Mouse (Mus musculus) neural tube, embryonic 14.5 days (tissue): ENCODE results near the gene Gbgt1. TPM values are rescaled to one million over a fixed set of nuclear protein-coding genes. Genes with fewer than 3 reads are reported as not detected.
"Not testable (repeated sequence)": the region's sequence is repeated elsewhere in the genome, so short reads cannot be mapped to it uniquely, and the experiment has no call there.

Experiments
- ATAC-seq: fragments of 200-750 bp; cut with Nextera tagmentation; 2 replicates; pipeline ENCODE4 v1.8.0; 2017; ENCODE audit warnings: low read depth, mild to moderate bottlenecking, moderate TSS enrichment, moderate library complexity
- H3K27ac ChIP-seq: fragments of 300-500 bp; sonication (generic); 2 replicates; pipeline ENCODE4 v1.5.1; 2014; ENCODE audit warnings: low read depth, mild to moderate bottlenecking, control low read depth, low read length, moderate library complexity, mixed read lengths
- H3K27me3 ChIP-seq: fragments of 300-500 bp; sonication (generic); 2 replicates; pipeline ENCODE4 v1.6.1; 2014; ENCODE audit warnings: low read length; ENCODE audit not compliant: control insufficient read depth, insufficient read depth
- H3K36me3 ChIP-seq: fragments of 300-500 bp; sonication (generic); 2 replicates; pipeline ENCODE4 v1.6.1; 2014; ENCODE audit warnings: low read length, mixed read lengths; ENCODE audit not compliant: control insufficient read depth, insufficient read depth
- H3K4me1 ChIP-seq: fragments of 300-500 bp; sonication (generic); 2 replicates; pipeline ENCODE4 v1.6.1; 2014; ENCODE audit warnings: low read length; ENCODE audit not compliant: control insufficient read depth, insufficient read depth
- H3K4me2 ChIP-seq: fragments of 300-500 bp; sonication (generic); 2 replicates; pipeline ENCODE4 v1.6.1; 2014; ENCODE audit warnings: mild to moderate bottlenecking, low read depth, low read length, control low read depth
- H3K4me3 ChIP-seq: fragments of 300-500 bp; sonication (generic); 2 replicates; pipeline ENCODE4 v1.5.1; 2014; ENCODE audit warnings: low read depth, low read length, control low read depth, mixed read lengths
- H3K9ac ChIP-seq: fragments of 300-500 bp; sonication (generic); replicated peaks from 2 replicates; pipeline ENCODE4 v1.6.1; 2014; ENCODE audit warnings: low read depth, mild to moderate bottlenecking, control low read depth, low read length, mixed read lengths
- H3K9me3 ChIP-seq: fragments of 300-500 bp; sonication (generic); 2 replicates; pipeline ENCODE4 v1.6.1; 2016; ENCODE audit warnings: low read length; ENCODE audit not compliant: control insufficient read depth
- WGBS: fragments of 180-500 bp; shearing (Covaris S2); extraction: QIAGEN DNeasy Blood & Tissue Kit; methylation state at CpG from one replicate; pipeline ENCODE4 v1.1.7; 2014; 5-methylcytosine and 5-hydroxymethylcytosine counted together
- polyA plus RNA-seq: library from polyadenylated mRNA; unstranded; fragments of >200 nt; fragmentation: Nextera tagmentation; extraction: Ambion mirVana; gene quantifications from 2 replicates; pipeline ENCODE4 v1.2.1, GENCODE M21; 2014

Gbgt1 gene
- polyA plus RNA-seq, 1 experiment from 2014 or later: 0.23 TPM

- H3K4me1 ChIP-seq: no peaks in the 10 kb centered on the region
- no peaks in the 10 kb centered on the region for H3K9me3 ChIP-seq
- no peak overlapping the region for H3K4me3 ChIP-seq
- H3K9ac ChIP-seq: no peak overlapping the region
- H3K36me3 ChIP-seq: no peaks in the 10 kb centered on the region
- H3K27me3 ChIP-seq: no peaks in the 10 kb centered on the region
- no peak overlapping the region for H3K4me2 ChIP-seq
- no peak for ATAC-seq
- 88% methylated on average over 14 of the region's 14 CpGs for WGBS
- H3K27ac ChIP-seq: no peak overlapping the region
Observed at GRCm38 (mm10) chr2:28495207-28495756, 1.4 kb upstream of the Gbgt1 start.

- Histone ChIP-seq H3K4me3 (no peak overlapping the region), H3K27me3 (no peaks in the 10 kb centered on the region), H3K36me3 (no peaks in the 10 kb centered on the region), H3K4me1 (no peaks in the 10 kb centered on the region), H3K9ac (no peak overlapping the region), H3K27ac (no peak overlapping the region), H3K4me2 (no peak overlapping the region), H3K9me3 (no peaks in the 10 kb centered on the region)
- ATAC-seq: no peak
- WGBS: 90% methylated on average over 16 of the region's 16 CpGs
Observed at GRCm38 (mm10) chr2:28495801-28496595, 693 bp upstream of the Gbgt1 start.

DNA sequence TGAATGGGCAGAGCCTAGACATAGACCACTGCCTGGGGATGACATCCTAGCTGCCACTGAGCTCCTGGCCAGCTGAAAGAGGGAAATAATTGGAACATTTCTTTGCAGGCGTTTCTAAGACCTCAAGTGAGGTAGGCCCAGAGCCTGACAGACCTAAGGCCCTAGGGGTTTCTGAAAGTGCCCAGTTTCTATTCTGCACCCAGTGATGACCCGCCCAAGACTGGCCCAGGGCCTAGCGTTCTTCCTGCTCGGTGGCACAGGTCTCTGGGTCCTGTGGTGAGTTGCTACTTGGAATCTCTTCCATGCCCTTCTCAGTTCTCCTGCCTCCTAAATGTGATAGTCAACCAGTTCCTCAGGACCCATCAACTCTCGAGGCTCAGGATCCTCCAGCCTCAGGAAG, 870 bp downstream of the Gbgt1 start:
- no peaks in the 10 kb centered on the region for H3K36me3 ChIP-seq
- no peaks in the 10 kb centered on the region for H3K27me3 ChIP-seq
- ATAC-seq: no peak
- H3K4me3 ChIP-seq: no peak overlapping the region
- H3K4me1 ChIP-seq: no peaks in the 10 kb centered on the region
- WGBS: 78% methylated on average over 5 of the region's 5 CpGs
- H3K9me3 ChIP-seq: no peaks in the 10 kb centered on the region
- H3K9ac ChIP-seq: no peak overlapping the region
- no peak overlapping the region for H3K27ac ChIP-seq
- H3K4me2 ChIP-seq: no peak overlapping the region

DNA sequence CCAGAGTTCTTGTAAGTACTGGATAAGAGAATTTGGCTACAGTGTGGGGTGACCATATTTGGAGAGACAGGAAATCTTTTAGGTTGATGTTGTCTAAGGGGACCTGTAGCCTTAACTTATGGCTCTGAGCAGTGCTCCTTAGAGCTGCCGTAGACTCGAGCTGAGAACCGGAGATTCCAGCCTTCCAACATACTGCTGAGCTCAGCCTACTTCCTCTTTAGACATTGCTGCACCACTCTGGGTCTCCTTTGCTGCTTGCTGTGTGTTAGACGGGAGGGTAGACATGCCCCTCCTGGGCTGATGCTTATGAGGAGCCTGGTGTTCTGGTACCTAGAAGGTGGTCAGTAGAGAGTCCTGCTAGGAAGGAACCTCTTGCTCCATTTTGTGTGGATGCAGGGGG, 1.7 kb downstream of the Gbgt1 start:
- WGBS: 88% methylated on average over 4 of the region's 4 CpGs
- no peak for ATAC-seq
- no peak overlapping the region for H3K4me2 ChIP-seq
- H3K9ac ChIP-seq: no peak overlapping the region
- no peak overlapping the region for H3K4me3 ChIP-seq
- H3K4me1 ChIP-seq: no peaks in the 10 kb centered on the region
- H3K9me3 ChIP-seq: no peaks in the 10 kb centered on the region
- no peaks in the 10 kb centered on the region for H3K27me3 ChIP-seq
- H3K36me3 ChIP-seq: no peaks in the 10 kb centered on the region
- no peak overlapping the region for H3K27ac ChIP-seq

DNA sequence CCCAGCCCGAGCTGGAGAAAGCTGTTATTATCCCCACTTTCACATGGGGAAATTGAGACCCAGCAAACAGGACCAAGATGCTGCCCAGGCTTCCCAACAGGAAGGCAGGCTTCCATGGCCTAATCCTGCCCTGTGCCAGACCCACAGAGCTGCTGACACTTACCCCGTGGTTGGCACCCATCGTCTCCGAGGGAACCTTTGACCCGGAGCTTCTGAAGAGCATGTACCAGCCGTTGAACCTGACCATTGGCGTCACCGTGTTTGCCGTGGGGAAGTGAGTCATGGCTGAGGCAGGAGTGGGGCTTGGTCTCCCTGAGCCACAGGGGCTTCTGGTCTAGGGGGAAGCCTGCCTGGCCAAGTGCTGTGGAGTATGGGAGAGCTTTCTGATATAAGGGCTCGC, 6.3 kb downstream of the Gbgt1 start:
- no peak overlapping the region for H3K4me3 ChIP-seq
- no peak overlapping the region for H3K27ac ChIP-seq
- 88% methylated on average over 10 of the region's 10 CpGs for WGBS
- no peaks in the 10 kb centered on the region for H3K4me1 ChIP-seq
- ATAC-seq: no peak
- H3K4me2 ChIP-seq: no peak overlapping the region
- no peaks in the 10 kb centered on the region for H3K9me3 ChIP-seq
- no peaks in the 10 kb centered on the region for H3K27me3 ChIP-seq
- no peak overlapping the region for H3K9ac ChIP-seq
- no peaks in the 10 kb centered on the region for H3K36me3 ChIP-seq

DNA sequence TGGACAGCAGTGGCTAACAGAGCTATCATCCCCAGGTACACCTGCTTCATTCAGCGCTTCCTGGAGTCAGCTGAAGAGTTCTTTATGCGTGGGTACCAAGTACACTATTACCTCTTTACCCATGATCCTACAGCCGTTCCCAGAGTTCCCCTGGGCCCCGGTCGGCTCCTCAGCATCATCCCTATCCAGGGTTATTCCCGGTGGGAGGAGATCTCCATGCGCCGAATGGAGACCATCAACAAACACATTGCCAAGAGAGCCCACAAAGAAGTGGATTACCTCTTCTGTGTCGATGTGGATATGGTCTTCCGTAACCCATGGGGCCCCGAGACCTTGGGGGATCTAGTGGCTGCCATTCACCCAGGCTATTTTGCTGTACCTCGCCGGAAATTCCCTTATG, 8.0 kb downstream of the Gbgt1 start:
- no peak overlapping the region for H3K27ac ChIP-seq
- no peak for ATAC-seq
- WGBS: 90% methylated on average over 13 of the region's 13 CpGs

DNA sequence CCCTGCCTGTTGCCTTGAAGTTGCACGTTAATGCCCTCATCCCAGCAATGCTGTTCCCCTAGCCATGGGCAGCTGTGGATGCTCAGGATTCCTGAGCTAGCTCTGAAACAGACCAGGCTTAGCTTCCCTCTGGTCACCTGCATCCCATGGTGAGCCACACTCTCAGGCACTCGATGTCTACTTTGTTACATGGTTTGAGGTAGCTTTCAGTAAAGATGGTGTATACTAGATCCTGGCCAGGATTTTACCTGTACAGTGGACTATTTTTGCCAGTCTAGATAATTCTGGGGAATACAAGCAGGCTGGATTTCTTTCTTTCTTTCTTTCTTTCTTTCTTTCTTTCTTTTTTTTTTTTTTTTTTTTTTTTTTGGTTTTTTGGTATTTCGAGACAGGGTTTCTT, 9.1 kb downstream of the Gbgt1 start, which contains the start of gene Gm10134:
Gene Gm10134, plus strand, starts transcription at position 301 of the 400 bp plus-strand sequence.
- Histone ChIP-seq H3K4me2 (no peak within 1 kb of the TSS), H3K27ac (no peak within 1 kb of the TSS), H3K27me3 (no peaks in the 10 kb centered on the region), H3K4me1 (no peaks in the 10 kb centered on the region), H3K36me3 (no peaks in the 10 kb centered on the region), H3K9ac (no peak within 1 kb of the TSS), H3K4me3 (no peak within 1 kb of the TSS), H3K9me3 (no peaks in the 10 kb centered on the region)
- WGBS: 87% methylated on average over 3 of the region's 3 CpGs
- ATAC-seq: no peak

More for the DNA sequence above, 8.0 kb downstream of the Gbgt1 start:
- no peak overlapping the region for H3K4me2 ChIP-seq
- no peak overlapping the region for H3K9ac ChIP-seq
- no peaks in the 10 kb centered on the region for H3K36me3 ChIP-seq
- no peak overlapping the region for H3K4me3 ChIP-seq
- no peaks in the 10 kb centered on the region for H3K27me3 ChIP-seq
- H3K4me1 ChIP-seq: no peaks in the 10 kb centered on the region
- H3K9me3 ChIP-seq: no peaks in the 10 kb centered on the region

DNA sequence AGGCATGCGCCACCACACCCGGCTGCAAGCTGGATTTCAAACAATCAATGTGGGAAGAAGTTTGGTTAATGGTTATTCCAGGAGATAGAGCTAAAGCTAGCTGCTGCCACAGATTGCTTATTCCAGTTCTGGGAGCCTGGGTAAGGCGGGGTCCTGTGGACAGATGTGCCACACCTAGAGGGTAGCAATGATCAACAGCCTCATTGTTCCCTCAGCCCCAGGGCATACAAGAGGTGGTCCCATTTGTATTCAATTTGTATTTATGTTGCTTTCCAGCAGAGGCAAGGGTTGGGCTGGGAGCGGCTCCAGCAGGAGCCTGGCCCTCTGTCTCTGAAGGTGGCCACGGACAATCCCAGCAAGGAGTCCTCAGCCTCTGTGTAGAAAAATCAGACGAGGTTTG, 9.6 kb downstream of the Gbgt1 start:
- no peaks in the 10 kb centered on the region for H3K4me1 ChIP-seq
- no peak overlapping the region for H3K4me2 ChIP-seq
- WGBS: 79% methylated on average over 6 of the region's 6 CpGs
- H3K4me3 ChIP-seq: no peak overlapping the region
- ATAC-seq: no peak
- no peaks in the 10 kb centered on the region for H3K27me3 ChIP-seq
- no peak overlapping the region for H3K9ac ChIP-seq
- no peak overlapping the region for H3K27ac ChIP-seq
- no peaks in the 10 kb centered on the region for H3K9me3 ChIP-seq
- H3K36me3 ChIP-seq: no peaks in the 10 kb centered on the region

GRCm38 (mm10) chr2:28511600-28511999, 14.9 kb downstream of the Gbgt1 start:
- 53% methylated on average over 5 of the region's 5 CpGs for WGBS
- not testable (repeated sequence) for ATAC-seq

More at GRCm38 (mm10) chr2:28511600-28511999, 14.9 kb downstream of the Gbgt1 start:
- not testable (repeated sequence) for H3K27me3 ChIP-seq, H3K27ac ChIP-seq, H3K4me2 ChIP-seq, H3K36me3 ChIP-seq, H3K4me3 ChIP-seq, H3K9ac ChIP-seq, H3K9me3 ChIP-seq
- H3K4me1 ChIP-seq: peaks cover 24% of the 10 kb centered on the region
